Mouse (Mus musculus): Measurements from ENCODE around the gene Dgkg. TPM values are rescaled to one million over a fixed set of nuclear protein-coding genes. Genes with fewer than 3 reads are reported as not detected.

Gene Dgkg
- polyA plus RNA-seq, 1 experiment from 2014 or later, result 0.53 TPM

- H3K4me2 ChIP-seq, result no peak overlapping the region; the same call in 1 of the 2 replicates
- H3K9ac ChIP-seq, result no peak overlapping the region
- 10% methylated on average over 3 of the region's 3 CpGs for WGBS
- no peaks in the 10 kb centered on the region for H3K9me3 ChIP-seq (replicated peaks)
- no peaks in the 10 kb centered on the region for H3K36me3 ChIP-seq
- H3K4me1 ChIP-seq (replicated peaks), result peaks cover 63% of the 10 kb centered on the region
- H3K27me3 ChIP-seq, result no peaks in the 10 kb centered on the region
- H3K4me3 ChIP-seq, result no peak overlapping the region
- peak overlapping the region; percentile 73 for H3K27ac ChIP-seq
- ATAC-seq (replicated peaks; ENCODE audit: insufficient number of reproducible peaks, insufficient read depth, low FRiP score, low read depth), result 0 out of 2 replicates have a peak, but pooled peaks have one; percentile 28
Measured at GRCm38 (mm10) chr16:22545016-22545561, 111.9 kb downstream of the Dgkg start.

- Histone ChIP-seq H3K9me3 (replicated peaks) (no peaks in the 10 kb centered on the region), H3K27me3 (no peaks in the 10 kb centered on the region), H3K4me3 (no peak overlapping the region), H3K27ac (peak overlapping the region; percentile 87), H3K9ac (no peak overlapping the region), H3K4me2 (0 out of 2 replicates have a peak overlapping the region, but pooled peaks have one; percentile 1), H3K4me1 (replicated peaks) (peaks cover 53% of the 10 kb centered on the region), H3K36me3 (no peaks in the 10 kb centered on the region)
- ATAC-seq (replicated peaks; ENCODE audit: insufficient number of reproducible peaks, insufficient read depth, low FRiP score, low read depth), result peak; percentile 74
- WGBS, result 28% methylated on average over 6 of the region's 6 CpGs
Measured at GRCm38 (mm10) chr16:22542691-22543141, 114.3 kb downstream of the Dgkg start.

- no peak overlapping the region for H3K4me2 ChIP-seq
- H3K4me1 ChIP-seq (replicated peaks), result peaks cover 38% of the 10 kb centered on the region
- no peaks in the 10 kb centered on the region for H3K36me3 ChIP-seq
- ATAC-seq (replicated peaks; ENCODE audit: insufficient number of reproducible peaks, insufficient read depth, low FRiP score, low read depth), result no peak
- no peaks in the 10 kb centered on the region for H3K9me3 ChIP-seq (replicated peaks)
- H3K27me3 ChIP-seq, result no peaks in the 10 kb centered on the region
- no peak overlapping the region for H3K4me3 ChIP-seq
- 81% methylated on average over 6 of the region's 6 CpGs for WGBS
- no peak overlapping the region for H3K27ac ChIP-seq
- no peak overlapping the region for H3K9ac ChIP-seq
Measured at GRCm38 (mm10) chr16:22539275-22539674, 117.7 kb downstream of the Dgkg start.

- ATAC-seq (replicated peaks; ENCODE audit: insufficient number of reproducible peaks, insufficient read depth, low FRiP score, low read depth), result no peak
- 48% methylated on average over 8 of the region's 8 CpGs for WGBS
Measured at GRCm38 (mm10) chr16:22536581-22537160, 120.3 kb downstream of the Dgkg start.

GRCm38 (mm10) chr16:22533087-22533486, 123.9 kb downstream of the Dgkg start:
- no peak overlapping the region for H3K4me3 ChIP-seq
- H3K9ac ChIP-seq, result no peak overlapping the region
- no peaks in the 10 kb centered on the region for H3K36me3 ChIP-seq
- no peaks in the 10 kb centered on the region for H3K27me3 ChIP-seq
- H3K27ac ChIP-seq, result no peak overlapping the region
- H3K4me1 ChIP-seq (replicated peaks), result peaks cover 30% of the 10 kb centered on the region
- 87% methylated on average over 3 of the region's 3 CpGs for WGBS
- no peak for ATAC-seq (replicated peaks; ENCODE audit: insufficient number of reproducible peaks, insufficient read depth, low FRiP score, low read depth)
- no peak overlapping the region for H3K4me2 ChIP-seq
- no peaks in the 10 kb centered on the region for H3K9me3 ChIP-seq (replicated peaks)

More at GRCm38 (mm10) chr16:22536581-22537160, 120.3 kb downstream of the Dgkg start:
- Histone ChIP-seq H3K4me3 (no peak overlapping the region), H3K4me1 (replicated peaks) (peaks cover 26% of the 10 kb centered on the region), H3K4me2 (no peak overlapping the region), H3K9ac (no peak overlapping the region), H3K9me3 (replicated peaks) (no peaks in the 10 kb centered on the region), H3K27ac (0 out of 2 replicates have a peak overlapping the region, but pooled peaks have one; percentile 19), H3K36me3 (no peaks in the 10 kb centered on the region), H3K27me3 (no peaks in the 10 kb centered on the region)

GRCm38 (mm10) chr16:22531834-22532233, 125.2 kb downstream of the Dgkg start:
- Histone ChIP-seq H3K4me1 (replicated peaks) (peaks cover 34% of the 10 kb centered on the region), H3K9me3 (replicated peaks) (no peaks in the 10 kb centered on the region), H3K9ac (no peak overlapping the region), H3K27me3 (no peaks in the 10 kb centered on the region), H3K4me3 (no peak overlapping the region), H3K27ac (no peak overlapping the region), H3K36me3 (no peaks in the 10 kb centered on the region), H3K4me2 (no peak overlapping the region)
- no peak for ATAC-seq (replicated peaks; ENCODE audit: insufficient number of reproducible peaks, insufficient read depth, low FRiP score, low read depth)
- 69% methylated on average over 6 of the region's 6 CpGs for WGBS

- WGBS, result 77% methylated on average over 9 of the region's 9 CpGs
- no peak for ATAC-seq (replicated peaks; ENCODE audit: insufficient number of reproducible peaks, insufficient read depth, low FRiP score, low read depth)
- no peaks in the 10 kb centered on the region for H3K27me3 ChIP-seq
- H3K4me1 ChIP-seq (replicated peaks), result peaks cover 36% of the 10 kb centered on the region
- H3K4me3 ChIP-seq, result no peak overlapping the region
- no peaks in the 10 kb centered on the region for H3K9me3 ChIP-seq (replicated peaks)
- no peak overlapping the region for H3K4me2 ChIP-seq
- H3K27ac ChIP-seq, result no peak overlapping the region
- no peaks in the 10 kb centered on the region for H3K36me3 ChIP-seq
- no peak overlapping the region for H3K9ac ChIP-seq
Measured at GRCm38 (mm10) chr16:22531041-22531440, 126.0 kb downstream of the Dgkg start.

GRCm38 (mm10) chr16:22527499-22527939, 129.5 kb downstream of the Dgkg start:
- no peak overlapping the region for H3K4me3 ChIP-seq
- peaks cover 40% of the 10 kb centered on the region for H3K4me1 ChIP-seq (replicated peaks)
- peak overlapping the region; percentile 79 for H3K27ac ChIP-seq
- H3K9me3 ChIP-seq (replicated peaks), result no peaks in the 10 kb centered on the region
- ATAC-seq (replicated peaks; ENCODE audit: insufficient number of reproducible peaks, insufficient read depth, low FRiP score, low read depth), result peak; percentile 79
- H3K36me3 ChIP-seq, result no peaks in the 10 kb centered on the region
- WGBS, result 28% methylated on average over 5 of the region's 5 CpGs
- H3K4me2 ChIP-seq, result no peak overlapping the region
- H3K9ac ChIP-seq, result no peak overlapping the region
- no peaks in the 10 kb centered on the region for H3K27me3 ChIP-seq

- no peak overlapping the region for H3K9ac ChIP-seq
- H3K4me1 ChIP-seq (replicated peaks), result peaks cover 31% of the 10 kb centered on the region
- no peaks in the 10 kb centered on the region for H3K36me3 ChIP-seq
- H3K4me2 ChIP-seq, result no peak overlapping the region
- peak overlapping the region; percentile 79 for H3K27ac ChIP-seq
- no peak for ATAC-seq (replicated peaks; ENCODE audit: insufficient number of reproducible peaks, insufficient read depth, low FRiP score, low read depth)
- no peaks in the 10 kb centered on the region for H3K27me3 ChIP-seq
- H3K9me3 ChIP-seq (replicated peaks), result no peaks in the 10 kb centered on the region
- no peak overlapping the region for H3K4me3 ChIP-seq
- WGBS, result 65% methylated on average over 4 of the region's 4 CpGs
Measured at GRCm38 (mm10) chr16:22526386-22526785, 130.6 kb downstream of the Dgkg start.

GRCm38 (mm10) chr16:22517431-22518384, 139.3 kb downstream of the Dgkg start:
- Histone ChIP-seq H3K9ac (no peak overlapping the region), H3K27ac (peak overlapping the region; percentile 59)
- peak; percentile 80; the same call in 1 of the 2 replicates for ATAC-seq (replicated peaks; ENCODE audit: insufficient number of reproducible peaks, insufficient read depth, low FRiP score, low read depth)

GRCm38 (mm10) chr16:22515476-22515875, 141.5 kb downstream of the Dgkg start:
- Histone ChIP-seq H3K4me3 (no peak overlapping the region), H3K27me3 (no peaks in the 10 kb centered on the region), H3K27ac (no peak overlapping the region), H3K4me1 (replicated peaks) (peaks cover 13% of the 10 kb centered on the region), H3K36me3 (no peaks in the 10 kb centered on the region), H3K4me2 (no peak overlapping the region), H3K9me3 (replicated peaks) (no peaks in the 10 kb centered on the region), H3K9ac (no peak overlapping the region)
- ATAC-seq (replicated peaks; ENCODE audit: insufficient number of reproducible peaks, insufficient read depth, low FRiP score, low read depth), result no peak
- 55% methylated on average over 5 of the region's 5 CpGs for WGBS

More at GRCm38 (mm10) chr16:22517431-22518384, 139.3 kb downstream of the Dgkg start:
- Histone ChIP-seq H3K9me3 (replicated peaks) (no peaks in the 10 kb centered on the region), H3K36me3 (no peaks in the 10 kb centered on the region), H3K27me3 (no peaks in the 10 kb centered on the region), H3K4me2 (peak overlapping the region; percentile 19; the same call in 1 of the 2 replicates), H3K4me3 (no peak overlapping the region), H3K4me1 (replicated peaks) (peaks cover 13% of the 10 kb centered on the region)
- 17% methylated on average over 20 of the region's 20 CpGs for WGBS
